Mouse (Mus musculus): ENCODE results near the gene Cep78. TPM values are rescaled to one million over a fixed set of nuclear protein-coding genes. Genes with fewer than 3 reads are reported as not detected.

Gene Cep78
- 1 to 10 TPM; 6.9 to 7.3 TPM for polyA plus RNA-seq (2017; shearing (Covaris generic))

GRCm38 (mm10) chr19:15984449-15985171 lies at the start of gene Cep78:
Gene Cep78, minus strand, starts transcription at chr19:15984989.

GRCm38 (mm10) chr19:15947237-15947636 lies 37.6 kb downstream of the Cep78 start, which contains the start of gene Psat1:
Gene Psat1, minus strand, starts transcription at chr19:15947337.

Other genes with a start within 250 kb of the Cep78 start
- 10 to 100 TPM; 55.0 to 55.8 TPM for gene Psat1, start 37.7 kb downstream of the Cep78 start, polyA plus RNA-seq (2017; shearing (Covaris generic))
- 1 to 10 TPM; 7.9 to 8.5 TPM for gene Gnaq, start 147.8 kb upstream of the Cep78 start, polyA plus RNA-seq (2017; shearing (Covaris generic))

Measured in activated CD4-positive, CD25-positive, alpha-beta regulatory T cell (primary cell).